ENCODE assay signal across 11 mouse cellular contexts in genomic region chr3:28224437-28225356, GRCm38 (mm10). TPM values are rescaled to one million over a fixed set of nuclear protein-coding genes. Genes with fewer than 3 reads are reported as not detected.
DNase-seq lines count a peak whose midpoint lies in the region; ATAC-seq lines count a peak whose summit lies in the region.
"Had no signal": no experiment of that assay in that cellular context is flagged by ENCODE, and none has a peak within 500 bp of the region (broad histone marks: within the 10 kb centered on the region; RNA-seq: fewer than 3 reads in every experiment).

No protein-coding gene starts in this region.

- H3K36me3 ChIP-seq in neural tube, embryonic 13.5 days = no peaks in the 10 kb centered on the region
- no peaks in the 10 kb centered on the region for H3K36me3 ChIP-seq in forebrain, embryonic 14.5 days (ENCODE audit: control insufficient read depth, insufficient read depth, low read length)
- H3K36me3 ChIP-seq in midbrain, embryonic 10.5 days = no peaks in the 10 kb centered on the region
- H3K36me3 ChIP-seq: heart, embryonic 15.5 days; intestine, embryonic 15.5 days; liver, embryonic 15.5 days; neural tube, embryonic 12.5 days had no signal

- H3K4me3 ChIP-seq in neural tube, embryonic 13.5 days = no peak overlapping the region
- no peak overlapping the region for H3K4me3 ChIP-seq in forebrain, embryonic 14.5 days (ENCODE audit: low read depth, low read length)
- no peak overlapping the region for H3K4me3 ChIP-seq in midbrain, embryonic 10.5 days
- H3K4me3 ChIP-seq: heart, embryonic 15.5 days; intestine, embryonic 15.5 days; liver, embryonic 15.5 days; neural tube, embryonic 12.5 days had no signal

- WGBS in neural tube, embryonic 13.5 days = 46% methylated on average over 15 of the region's 15 CpGs
- 26% methylated on average over 15 of the region's 15 CpGs for WGBS in forebrain, embryonic 14.5 days
- 76% methylated on average over 15 of the region's 15 CpGs for WGBS in midbrain, embryonic 10.5 days

- DNase-seq in neural tube, embryonic 10.5 days (ENCODE audit: extremely low spot score, low spot score) = no peak
- peak; percentile 77 for DNase-seq in forebrain, embryonic 14.5 days (ENCODE audit: low spot score)
- peak; percentile 13 for DNase-seq in midbrain, embryonic 10.5 days (ENCODE audit: low spot score)
- DNase-seq in adrenal gland, postnatal 14 days = no peak
- DNase-seq in kidney, adult 8-10 months = no peak
- no peak for DNase-seq in ovary, adult 18-20 months (ENCODE audit: low spot score)

- no peak overlapping the region for H3K4me2 ChIP-seq in neural tube, embryonic 13.5 days
- no peak overlapping the region for H3K4me2 ChIP-seq in forebrain, embryonic 14.5 days (ENCODE audit: low read length)
- H3K4me2 ChIP-seq: heart, embryonic 15.5 days; intestine, embryonic 15.5 days; liver, embryonic 15.5 days; neural tube, embryonic 12.5 days had no signal

- H3K9ac ChIP-seq in neural tube, embryonic 13.5 days = no peak overlapping the region
- H3K9ac ChIP-seq in forebrain, embryonic 14.5 days (ENCODE audit: low read length) = no peak overlapping the region
- H3K9ac ChIP-seq: heart, embryonic 15.5 days; intestine, embryonic 15.5 days; liver, embryonic 15.5 days; neural tube, embryonic 12.5 days had no signal

- H3K9me3 ChIP-seq in neural tube, embryonic 13.5 days = no peaks in the 10 kb centered on the region
- H3K9me3 ChIP-seq in forebrain, embryonic 14.5 days (replicated peaks; ENCODE audit: control insufficient read depth, low read length) = no peaks in the 10 kb centered on the region
- H3K9me3 ChIP-seq in midbrain, embryonic 10.5 days (replicated peaks) = no peaks in the 10 kb centered on the region
- H3K9me3 ChIP-seq: heart, embryonic 15.5 days; intestine, embryonic 15.5 days; liver, embryonic 15.5 days; neural tube, embryonic 12.5 days had no signal

- peaks cover 15% of the 10 kb centered on the region for H3K4me1 ChIP-seq in neural tube, embryonic 13.5 days (replicated peaks)
- peaks cover 12% of the 10 kb centered on the region for H3K4me1 ChIP-seq in forebrain, embryonic 14.5 days (ENCODE audit: control insufficient read depth, insufficient read depth, low read length)
- H3K4me1 ChIP-seq in midbrain, embryonic 10.5 days = peaks cover 15% of the 10 kb centered on the region
- H3K4me1 ChIP-seq: heart, embryonic 15.5 days; liver, embryonic 15.5 days had no signal

- ATAC-seq in neural tube, embryonic 13.5 days (ENCODE audit: low read depth) = peak; percentile 61
- peak; percentile 87 for ATAC-seq in forebrain, embryonic 14.5 days
- ATAC-seq: intestine, embryonic 15.5 days had no signal

- peak overlapping the region; percentile 42; the same call in 1 of the 2 replicates for H3K27ac ChIP-seq in neural tube, embryonic 13.5 days (replicated peaks)
- peak overlapping the region; percentile 58; the same call in 1 of the 2 replicates for H3K27ac ChIP-seq in forebrain, embryonic 14.5 days (ENCODE audit: low read depth, low read length)
- peak overlapping the region; percentile 38 for H3K27ac ChIP-seq in midbrain, embryonic 10.5 days (replicated peaks)
- H3K27ac ChIP-seq: heart, embryonic 15.5 days; intestine, embryonic 15.5 days; liver, embryonic 15.5 days; neural tube, embryonic 12.5 days had no signal

- no peaks in the 10 kb centered on the region for H3K27me3 ChIP-seq in neural tube, embryonic 13.5 days
- no peaks in the 10 kb centered on the region for H3K27me3 ChIP-seq in forebrain, embryonic 14.5 days (replicated peaks; ENCODE audit: control insufficient read depth, insufficient read depth, low read length)
- H3K27me3 ChIP-seq in midbrain, embryonic 10.5 days (ENCODE audit: low read depth, poor library complexity, severe bottlenecking) = no peaks in the 10 kb centered on the region
- H3K27me3 ChIP-seq: heart, embryonic 15.5 days; intestine, embryonic 15.5 days; liver, embryonic 15.5 days; neural tube, embryonic 12.5 days had no signal

RNA-seq across cellular contexts. Expression of gene Tnik, which starts 38.3 kb away (rescaled TPM):
- polyA plus RNA-seq in neural tube, embryonic 13.5 days (2015; fragmentation: Nextera tagmentation; extraction: Ambion mirVana) = 61.0 and 61.2 TPM in 2 replicates
- 55.7 and 83.6 TPM in 2 replicates for polyA plus RNA-seq in forebrain, embryonic 14.5 days (2014; fragmentation: Nextera tagmentation; extraction: Ambion mirVana)
- 6.6 and 11.4 TPM in 2 replicates for polyA plus RNA-seq in midbrain, embryonic 10.5 days (2016; fragmentation: Nextera tagmentation; extraction: Ambion mirVana)
- total RNA-seq in adrenal gland, postnatal 14 days (2021) = 13.6 and 19.0 TPM in 2 replicates

Comparison
In these comparisons a context has a peak if more than half of its experiments do, and no peak if none do; other contexts are left out.
1. DNase-seq: peak in forebrain, embryonic 14.5 days (single experiment) and midbrain, embryonic 10.5 days (single experiment); none in neural tube, embryonic 10.5 days (single experiment), adrenal gland, postnatal 14 days (single experiment), kidney, adult 8-10 months (0 of 2) and ovary, adult 18-20 months (single experiment).
2. Peak in every context shown above with its lines, with median percentiles within 50 percentile points of each other: H3K27ac ChIP-seq.